Mouse (Mus musculus): ENCODE data around the gene Irs2.

DNA sequence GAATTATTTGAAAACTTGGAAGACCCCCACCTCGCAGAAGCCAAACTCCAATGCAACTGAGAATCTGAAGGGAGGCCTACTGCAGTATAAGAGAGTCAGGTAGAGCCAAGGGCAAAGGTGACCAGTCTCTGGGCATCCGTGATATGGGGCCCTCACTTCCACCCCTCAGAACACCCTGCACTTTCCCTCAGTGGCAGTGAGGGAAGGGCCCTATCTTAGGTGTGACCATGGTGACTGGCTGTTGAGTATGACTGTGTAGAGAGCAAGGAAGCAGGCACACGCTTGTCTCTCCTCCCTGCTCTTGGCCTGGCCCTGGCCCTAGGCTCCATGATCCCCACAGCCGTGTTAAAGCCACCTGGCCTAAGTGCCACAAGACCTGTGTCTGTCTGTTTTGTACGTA lies 48.4 kb upstream of the Irs2 start:
- no peak for TF ChIP-seq ZNF384 (IDR thresholded peaks at IDR 0.05; ENCODE audit: low read depth, low read length)
- no peak for TF ChIP-seq ZC3H11A (IDR thresholded peaks at IDR 0.05; ENCODE audit: borderline replicate concordance, low read depth, low read length)
- TF ChIP-seq CHD2 (IDR thresholded peaks at IDR 0.05; ENCODE audit: low read depth, low read length) = no peak
- TF ChIP-seq HCFC1 (IDR thresholded peaks at IDR 0.05; ENCODE audit: borderline replicate concordance, insufficient read depth, low read length) = no peak
- TF ChIP-seq MAFK (IDR thresholded peaks at IDR 0.05; ENCODE audit: insufficient read depth, low read depth, low read length) = no peak
